Mouse (Mus musculus) brain, embryonic 18.5 days (tissue): ENCODE data around the gene Acer2.
"Not testable (repeated sequence)": the region's sequence is repeated elsewhere in the genome, so short reads cannot be mapped to it uniquely, and the experiment has no call there.

Experiments
- DNase-seq: peaks from one replicate; pipeline ENCODE4 v3.0.0-alpha.2; 2012; ENCODE audit warnings: low read depth, low spot score

The Acer2 gene

DNA sequence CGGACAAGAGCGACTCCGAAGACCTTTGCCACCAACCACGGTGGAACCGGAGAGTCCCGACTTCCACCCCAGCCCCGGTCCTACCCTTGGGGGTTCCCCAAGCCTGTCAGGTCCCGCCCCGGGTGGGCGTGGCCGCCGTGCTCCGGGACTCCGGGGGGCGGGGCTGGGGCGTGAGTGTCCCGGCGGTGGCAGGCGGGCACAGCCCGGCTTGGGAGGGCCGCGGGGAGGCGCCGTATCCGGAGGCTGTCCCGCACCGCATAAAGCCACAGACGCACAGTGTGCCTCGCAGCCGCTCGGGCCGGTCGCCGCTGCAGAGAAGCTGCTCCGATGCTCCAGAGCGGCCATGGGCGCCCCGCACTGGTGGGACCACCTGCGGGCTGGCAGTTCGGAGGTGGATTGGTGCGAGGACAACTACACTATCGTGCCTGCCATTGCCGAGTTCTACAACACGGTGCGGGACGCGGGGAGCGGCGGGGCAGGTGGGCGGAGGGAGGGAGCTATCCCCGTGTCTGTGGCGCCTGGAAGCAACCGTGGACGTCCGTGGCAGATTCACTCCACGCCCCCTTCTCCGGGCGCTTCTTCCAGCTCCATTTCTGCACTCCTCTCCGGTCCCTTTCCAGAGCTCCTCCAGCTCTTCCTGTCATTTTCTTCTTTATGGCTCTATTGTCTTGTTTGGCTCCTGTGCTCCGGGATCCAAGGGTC, at the start of gene Acer2:
TSS of gene Acer2 (plus strand) at position 251 of the 702 bp plus-strand sequence.
- no peak for DNase-seq

DNA sequence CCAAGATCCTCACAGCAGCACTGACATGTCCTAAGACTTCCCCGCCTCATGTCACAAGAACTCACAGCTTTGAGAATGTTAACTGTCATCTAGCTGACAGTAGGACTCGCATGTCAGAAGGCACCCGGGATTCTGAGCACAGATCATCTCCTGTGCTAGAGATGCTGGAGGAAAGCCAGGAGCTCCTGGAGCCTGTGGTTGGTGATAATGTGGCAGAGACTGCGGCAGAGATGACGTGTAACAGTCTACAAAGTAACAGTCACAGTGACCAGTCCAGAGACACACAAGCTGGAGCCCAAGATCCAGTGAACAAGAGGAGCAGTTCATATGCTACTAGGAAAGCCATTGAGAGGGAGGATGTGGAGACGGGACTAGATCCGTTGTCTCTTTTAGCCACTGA, 49.1 kb upstream of the Acer2 start:
- DNase-seq, result no peak

DNA sequence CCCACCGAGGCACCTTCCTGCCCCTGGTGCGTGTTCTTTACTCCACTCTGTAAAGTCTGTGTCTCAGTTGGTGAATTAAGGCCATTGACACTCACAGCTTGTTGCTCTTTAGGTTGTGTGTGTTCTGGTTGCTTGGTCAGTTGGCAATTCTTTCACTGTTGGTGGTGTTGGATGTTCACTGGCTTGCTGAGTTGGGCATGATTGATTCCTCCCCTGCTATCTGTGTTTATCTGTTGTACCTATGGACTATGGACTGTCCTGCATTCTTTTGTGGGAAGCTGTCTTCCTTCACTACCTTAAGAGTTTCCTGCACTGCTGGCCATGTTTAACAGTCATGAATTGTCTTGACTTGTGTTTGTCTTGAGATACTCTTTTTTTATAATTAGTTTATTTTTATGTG, 42.3 kb upstream of the Acer2 start:
- DNase-seq, result no peak

DNA sequence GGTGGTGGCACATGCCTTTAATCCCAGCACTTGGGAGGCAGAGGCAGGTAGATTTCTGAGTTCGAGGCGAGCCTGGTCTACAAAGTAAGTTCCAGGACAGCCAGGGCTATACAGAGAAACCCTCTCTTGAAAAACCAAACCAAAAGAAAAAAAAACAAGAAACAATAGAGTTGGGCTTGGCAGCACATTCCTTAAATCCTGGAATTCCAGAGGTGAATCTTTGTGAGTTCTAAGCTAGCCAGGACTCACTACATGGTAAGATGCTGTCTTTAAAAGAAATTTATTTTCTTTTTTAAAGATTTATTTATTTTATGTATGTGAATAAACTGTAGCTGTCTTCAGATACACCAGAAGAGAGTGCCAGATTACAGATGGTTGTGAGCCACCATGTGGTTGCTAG, 33.1 kb upstream of the Acer2 start:
- DNase-seq, result not testable (repeated sequence)

DNA sequence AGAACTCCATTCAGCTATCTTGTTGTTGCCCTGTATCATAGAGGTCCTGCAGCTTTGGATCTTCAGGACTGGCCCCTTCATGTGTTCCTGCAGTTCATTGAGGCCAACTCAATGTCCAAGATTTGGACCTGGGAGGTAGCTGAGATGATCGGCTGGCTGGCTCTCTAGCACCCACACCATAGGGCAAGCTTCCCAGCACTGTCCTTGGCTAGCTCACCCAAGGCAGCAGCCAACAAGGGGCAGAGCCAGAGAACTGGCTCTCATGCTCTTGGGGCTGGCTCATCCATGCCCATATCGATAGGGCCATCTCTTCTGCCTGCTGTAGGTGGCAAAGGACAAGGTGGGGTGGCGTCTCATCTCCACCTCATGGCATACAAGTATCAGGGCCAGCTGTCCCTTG, 28.8 kb upstream of the Acer2 start:
- DNase-seq, result no peak

DNA sequence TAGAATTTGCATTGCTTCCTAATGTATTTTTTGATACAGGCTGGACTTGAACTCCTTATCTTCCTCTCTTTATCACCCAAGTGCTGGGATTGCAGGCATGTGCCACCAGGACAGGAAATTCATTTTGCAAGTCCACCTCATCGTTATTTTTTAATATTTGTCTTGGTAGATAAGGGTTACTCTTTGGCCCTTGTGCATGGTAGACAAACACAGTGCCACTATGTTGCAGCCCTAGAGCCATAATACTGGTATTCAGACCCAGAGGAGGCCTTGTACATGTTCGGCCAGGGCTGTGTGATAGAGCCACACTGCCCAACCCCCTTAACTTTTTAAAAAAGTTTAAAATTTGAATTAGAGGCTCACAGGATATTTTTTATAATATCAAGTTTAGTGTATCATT, 26.9 kb upstream of the Acer2 start:
- DNase-seq, result no peak

DNA sequence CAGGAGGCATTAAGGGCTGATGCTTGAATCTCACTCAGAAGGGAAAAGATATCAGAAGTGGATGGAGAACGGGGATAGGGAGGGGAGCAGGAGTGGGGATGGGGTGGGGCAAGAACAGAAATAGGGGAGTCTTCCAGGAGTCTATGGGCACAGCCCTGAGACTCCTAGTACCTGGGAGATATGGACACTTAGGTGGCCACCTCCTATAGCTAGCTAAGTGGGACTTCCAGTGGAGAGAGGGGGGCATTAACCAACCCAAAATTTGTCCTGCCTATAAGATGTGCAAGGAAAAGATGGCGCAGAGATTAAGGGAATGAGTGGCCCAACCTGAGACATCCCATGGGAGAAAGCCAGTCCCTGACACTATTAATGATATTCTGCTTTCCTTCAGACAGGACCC, 22.9 kb upstream of the Acer2 start:
- DNase-seq, result no peak

DNA sequence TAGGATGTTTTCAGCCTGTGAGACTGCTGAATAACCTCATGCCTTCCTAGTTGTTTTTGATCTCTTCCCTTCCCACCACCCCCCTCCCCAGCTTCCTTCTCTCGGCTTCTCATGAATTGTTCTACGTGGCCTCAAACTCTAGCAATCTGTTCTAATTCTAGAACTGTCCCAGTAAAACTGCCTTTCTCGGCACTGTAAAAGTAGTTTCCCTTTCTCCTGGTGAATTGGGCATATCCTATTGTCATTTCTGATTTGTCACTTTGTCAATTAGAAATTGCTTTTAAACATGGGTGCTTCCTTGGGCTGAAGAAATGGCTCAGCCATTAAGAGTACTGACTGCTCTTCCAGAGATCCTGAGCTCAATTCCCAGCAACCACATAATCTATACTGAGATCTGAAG, 22.2 kb upstream of the Acer2 start:
- DNase-seq, result no peak

DNA sequence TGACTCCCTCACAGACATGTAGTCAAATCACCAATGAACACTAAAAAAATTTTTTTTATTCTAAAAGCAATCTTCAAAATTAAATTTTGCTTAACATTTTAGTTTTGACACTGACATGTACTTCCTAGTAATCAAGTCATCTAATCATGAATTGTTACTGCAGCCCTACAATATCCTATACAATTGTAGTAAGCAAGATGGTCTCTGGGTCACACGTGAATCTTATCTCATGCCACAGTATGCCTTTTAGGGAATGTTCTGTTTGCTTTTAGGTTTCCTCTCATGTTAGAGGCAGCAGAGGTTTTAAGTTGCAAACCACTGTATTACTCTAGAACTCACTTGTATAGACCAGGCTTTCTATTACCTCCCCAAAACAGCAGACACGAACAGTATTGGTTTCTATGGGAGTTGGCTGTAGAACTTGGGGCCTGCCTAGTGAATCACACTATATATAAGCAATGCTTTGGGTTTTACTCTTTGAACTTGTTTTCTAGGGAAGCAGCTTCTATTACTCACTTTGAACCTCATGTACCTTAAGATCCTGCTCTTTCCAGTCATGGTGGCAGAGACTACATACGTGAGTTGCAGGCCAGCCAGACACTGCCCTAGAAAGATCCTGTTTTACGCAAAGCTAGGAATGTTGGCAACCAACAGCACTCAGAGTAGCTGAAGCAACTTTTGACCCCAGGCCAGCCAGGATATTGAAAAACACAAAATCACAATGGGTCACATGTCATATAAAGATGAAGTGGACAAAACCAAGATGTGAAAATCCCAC, 21.2 kb upstream of the Acer2 start:
- DNase-seq, result no peak

DNA sequence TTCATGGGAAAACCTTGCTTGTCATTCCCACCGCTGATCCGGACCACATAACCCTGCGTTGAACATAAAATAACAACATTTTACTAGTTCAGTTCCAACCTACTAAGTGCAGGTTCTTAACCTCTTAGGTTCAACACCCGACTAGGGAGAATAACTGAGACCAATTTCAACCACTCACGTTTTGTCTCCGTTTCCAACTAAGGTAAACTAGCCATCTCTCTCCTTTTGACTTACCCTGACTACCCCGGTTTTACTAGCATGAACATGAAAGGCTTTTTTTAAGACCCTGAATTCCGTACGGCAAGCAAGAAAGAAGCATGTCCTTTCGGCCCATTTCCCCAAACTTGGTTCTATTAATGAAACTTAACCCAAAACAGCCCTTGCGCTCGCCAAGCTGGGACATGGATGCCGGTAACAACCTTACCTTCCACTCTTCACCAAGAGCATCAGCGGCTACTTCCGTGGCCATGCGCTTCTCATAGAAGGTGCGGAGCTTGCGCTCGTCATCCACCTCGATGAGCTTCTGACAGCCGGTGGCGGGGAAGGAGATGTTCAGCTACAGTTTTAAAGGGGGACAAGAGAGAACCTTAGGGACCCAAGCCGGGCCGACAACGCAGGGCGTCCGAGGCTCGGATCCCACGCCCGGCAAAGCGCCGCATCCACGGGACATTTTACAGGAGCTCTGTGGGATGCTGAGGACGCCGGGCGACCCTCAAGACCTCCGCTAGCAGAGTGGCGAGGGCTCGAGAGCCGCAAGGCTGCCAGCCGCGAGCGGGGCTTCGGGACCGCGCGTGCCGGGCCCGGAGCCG, 17.7 kb upstream of the Acer2 start:
- DNase-seq, result no peak

DNA sequence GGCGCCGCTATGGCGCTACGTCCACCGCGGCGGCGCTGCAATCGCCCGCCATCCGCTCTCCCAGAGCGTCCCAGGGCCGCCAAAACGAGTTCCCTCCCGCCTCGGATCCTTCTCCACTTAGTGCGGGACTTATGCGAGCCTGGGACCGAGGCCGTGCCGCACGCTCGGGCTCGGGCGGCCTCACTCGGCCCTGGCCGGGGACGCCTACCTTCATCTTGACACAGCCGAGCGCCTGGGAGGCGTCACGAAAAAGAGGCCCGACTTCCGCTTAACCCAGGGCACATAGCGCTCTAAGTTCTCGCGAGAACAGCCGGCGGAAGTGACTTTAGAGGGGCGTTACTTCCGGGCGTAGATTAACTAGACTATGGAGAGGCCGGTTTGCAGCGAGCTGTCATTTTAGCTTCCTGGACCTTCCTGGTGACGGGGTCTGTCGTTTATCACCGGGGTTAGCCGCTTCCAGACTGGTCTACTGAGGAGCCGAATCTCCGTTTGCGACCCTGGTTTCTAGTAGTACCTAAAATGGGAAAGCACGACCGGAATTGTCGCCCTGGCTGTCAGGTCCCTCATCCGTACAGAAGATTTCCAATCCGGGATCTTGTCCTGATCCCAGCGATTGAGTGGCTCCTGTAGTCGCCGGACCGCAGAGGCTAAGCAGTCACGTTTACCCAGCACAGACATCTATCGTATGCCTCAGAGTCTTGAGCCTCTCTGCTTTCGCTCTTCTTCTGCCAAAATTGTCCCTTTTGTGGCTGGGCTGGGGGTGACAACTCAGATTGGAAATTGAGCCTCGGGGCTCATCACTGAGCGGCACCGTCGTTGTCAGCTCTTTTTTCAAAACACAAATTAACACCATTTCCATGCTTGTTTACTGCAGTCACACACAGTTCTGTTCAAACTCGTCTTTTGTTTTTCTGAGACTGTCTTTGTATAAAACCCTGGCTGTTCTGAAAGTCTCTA, 16.8 kb upstream of the Acer2 start, which contains the start of gene Rps6:
TSS of gene Rps6 (minus strand) at position 300 of the 957 bp plus-strand sequence.
- DNase-seq, result peak; percentile 95

DNA sequence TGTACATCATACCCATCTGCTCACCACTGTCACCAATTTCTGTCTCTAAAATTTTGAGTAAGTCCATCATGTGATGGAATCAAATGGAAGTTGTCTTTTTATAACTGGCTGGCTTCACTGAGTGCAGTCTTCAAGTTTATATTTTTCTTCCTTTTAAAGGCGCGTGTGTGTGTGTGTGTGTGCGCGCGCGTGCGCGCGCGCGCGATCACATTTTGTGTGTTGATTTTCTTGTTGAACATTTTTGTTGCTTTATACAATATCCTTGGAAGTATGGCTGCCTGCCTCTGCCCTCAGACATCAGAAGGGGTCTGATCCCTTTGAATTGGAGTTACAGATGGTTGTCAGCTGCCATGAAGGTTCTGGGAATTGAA, 16.1 kb upstream of the Acer2 start:
- no peak for DNase-seq

DNA sequence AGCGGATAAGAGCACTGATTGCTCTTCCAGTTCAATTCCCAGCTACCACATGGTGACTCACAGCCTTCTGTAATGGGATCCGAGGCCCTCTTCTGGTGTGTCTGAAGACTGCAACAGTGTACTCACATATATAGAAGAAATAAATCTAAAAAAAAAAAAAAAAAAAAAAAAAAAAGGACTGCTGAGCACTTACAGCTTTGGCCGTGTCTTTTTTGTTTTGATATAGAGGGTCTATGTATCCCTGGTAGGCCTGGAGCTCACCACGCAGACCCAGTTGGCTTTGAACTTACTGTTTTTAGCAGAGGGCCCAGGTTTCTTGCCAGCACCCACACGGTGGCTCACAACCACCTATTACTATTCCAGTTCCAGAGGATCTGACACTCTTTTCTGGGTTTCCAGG, 10.1 kb upstream of the Acer2 start:
- no peak for DNase-seq

DNA sequence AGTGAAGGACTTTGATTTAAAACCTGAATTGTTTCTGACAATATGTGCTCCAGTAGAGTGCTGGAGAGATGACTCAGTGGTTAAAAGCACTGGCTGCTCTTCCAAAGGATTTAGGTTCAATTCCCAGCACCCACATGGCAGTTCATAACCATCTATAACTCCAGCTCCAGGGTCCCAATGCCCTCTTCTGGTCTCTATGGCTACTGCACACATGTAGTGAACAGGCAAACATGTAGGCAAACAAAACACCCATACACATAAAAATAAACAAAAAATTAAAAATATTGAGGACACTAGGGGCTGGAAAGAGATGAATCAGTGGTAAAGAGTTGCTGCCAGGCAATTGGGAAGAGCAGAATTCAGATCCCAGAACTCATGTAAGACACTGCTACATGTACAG, 2.2 kb upstream of the Acer2 start:
- no peak for DNase-seq

DNA sequence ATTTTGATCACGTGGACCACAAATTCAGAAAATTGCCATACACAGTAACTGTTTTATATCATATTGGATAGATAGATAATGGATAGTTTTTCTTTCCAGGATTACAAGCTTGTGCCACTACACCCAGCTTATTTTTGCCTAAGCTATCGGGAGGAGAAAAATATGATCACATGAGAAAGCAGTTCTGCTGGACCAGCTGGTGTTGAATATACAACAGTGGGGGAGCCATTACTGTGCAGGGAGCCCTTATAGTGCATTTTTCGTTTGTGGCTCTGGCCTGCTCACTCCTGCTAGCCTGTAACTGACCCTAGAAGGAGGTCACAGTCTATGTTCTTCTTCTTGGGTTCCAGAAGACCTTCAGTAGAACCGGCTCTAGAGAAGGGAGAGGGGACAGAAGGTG, 1.1 kb upstream of the Acer2 start:
- no peak for DNase-seq

DNA sequence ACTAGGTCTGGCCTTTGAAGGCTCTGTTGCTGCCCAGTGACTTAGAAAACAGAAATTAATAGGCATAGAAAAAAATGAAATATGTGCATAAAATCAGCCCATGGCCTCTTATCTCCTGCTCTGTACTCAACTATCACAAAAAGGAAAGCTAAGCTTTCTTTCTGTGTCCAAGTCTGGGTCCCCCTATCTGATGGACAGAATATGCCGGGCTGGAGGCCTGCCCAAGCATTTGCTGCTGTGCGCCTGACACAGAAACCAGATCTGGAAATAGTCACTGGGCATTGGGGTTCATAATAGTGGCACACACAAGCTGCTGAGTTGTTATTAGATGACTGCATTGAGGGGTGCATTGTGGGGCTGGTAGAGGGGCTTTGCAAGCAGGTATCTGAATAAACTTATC, 5.3 kb downstream of the Acer2 start:
- no peak for DNase-seq

DNA sequence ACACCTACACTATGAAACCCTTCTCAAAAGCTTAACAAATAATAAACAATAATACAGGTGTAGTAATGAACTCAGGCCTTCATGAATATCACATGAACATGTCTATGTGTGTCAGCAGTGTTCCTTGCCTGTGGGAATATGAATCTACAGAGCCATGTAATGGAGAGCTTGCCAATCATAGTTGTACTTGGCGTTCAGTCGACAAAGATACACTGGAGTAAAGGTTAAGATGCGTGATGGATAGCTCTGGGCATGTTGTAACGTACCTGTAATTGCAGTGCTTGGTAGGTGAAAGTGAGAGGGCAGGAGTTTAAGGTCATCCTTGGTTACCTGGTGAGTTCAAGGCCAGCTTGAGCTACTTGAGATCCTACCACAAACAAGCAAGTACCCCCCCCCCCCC, 7.0 kb downstream of the Acer2 start:
- no peak for DNase-seq

DNA sequence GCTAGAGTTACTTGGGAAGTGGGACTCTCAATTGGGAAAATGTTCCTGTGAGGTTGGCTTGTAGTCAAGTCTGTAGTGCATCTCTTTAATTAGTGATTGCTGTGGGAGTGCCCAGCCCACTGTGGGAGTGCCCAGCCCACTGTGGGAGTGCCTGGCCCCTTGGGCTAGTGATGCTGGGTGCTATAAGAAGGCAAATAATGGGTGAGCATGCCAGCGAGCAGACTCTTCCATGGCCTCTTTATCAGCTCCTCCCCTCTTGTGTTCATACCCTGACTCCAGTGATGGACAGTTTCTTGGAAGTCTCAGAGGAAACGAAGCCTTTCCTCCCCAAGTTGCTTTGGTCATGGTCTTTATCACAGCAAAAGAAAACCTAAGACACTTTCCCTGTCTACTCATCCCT, 8.2 kb downstream of the Acer2 start:
- DNase-seq, result no peak

DNA sequence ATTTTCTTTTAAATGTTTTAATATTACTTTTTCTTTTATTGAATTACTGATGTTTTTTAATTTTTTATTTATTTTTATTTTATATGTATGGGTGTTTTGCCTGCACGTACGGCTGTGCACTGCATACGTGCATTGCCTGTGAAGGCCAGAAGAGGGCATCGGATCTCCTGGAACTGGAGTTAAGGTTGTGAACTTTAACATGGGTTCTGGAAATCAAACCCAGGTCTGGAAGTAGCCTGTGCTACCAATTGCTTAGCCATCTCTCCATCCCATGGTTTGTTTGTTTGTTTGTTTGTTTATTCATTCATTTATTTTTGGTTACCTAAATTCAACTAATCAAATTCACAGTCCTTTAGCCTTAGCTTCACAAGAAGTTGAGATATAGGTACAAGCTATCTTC, 10.7 kb downstream of the Acer2 start:
- no peak for DNase-seq

DNA sequence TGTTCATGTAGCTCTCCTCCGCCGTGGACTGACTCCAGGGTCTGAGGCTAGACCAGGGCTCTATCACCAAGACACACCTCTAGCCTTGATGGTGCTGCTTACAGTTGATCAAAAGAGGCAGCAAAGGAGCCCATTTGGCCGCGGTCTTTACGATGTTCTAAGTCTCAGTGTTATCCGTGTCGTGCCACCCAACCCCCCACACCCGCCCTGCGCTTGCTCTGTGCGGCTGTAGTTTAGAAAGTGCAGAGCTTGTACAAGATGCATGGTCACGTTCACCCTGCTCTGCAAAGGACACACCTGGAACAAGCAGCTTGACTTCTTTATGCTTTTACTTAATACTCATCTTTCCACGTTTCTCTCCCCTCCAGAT, 11.6 kb downstream of the Acer2 start:
- DNase-seq, result no peak

DNA sequence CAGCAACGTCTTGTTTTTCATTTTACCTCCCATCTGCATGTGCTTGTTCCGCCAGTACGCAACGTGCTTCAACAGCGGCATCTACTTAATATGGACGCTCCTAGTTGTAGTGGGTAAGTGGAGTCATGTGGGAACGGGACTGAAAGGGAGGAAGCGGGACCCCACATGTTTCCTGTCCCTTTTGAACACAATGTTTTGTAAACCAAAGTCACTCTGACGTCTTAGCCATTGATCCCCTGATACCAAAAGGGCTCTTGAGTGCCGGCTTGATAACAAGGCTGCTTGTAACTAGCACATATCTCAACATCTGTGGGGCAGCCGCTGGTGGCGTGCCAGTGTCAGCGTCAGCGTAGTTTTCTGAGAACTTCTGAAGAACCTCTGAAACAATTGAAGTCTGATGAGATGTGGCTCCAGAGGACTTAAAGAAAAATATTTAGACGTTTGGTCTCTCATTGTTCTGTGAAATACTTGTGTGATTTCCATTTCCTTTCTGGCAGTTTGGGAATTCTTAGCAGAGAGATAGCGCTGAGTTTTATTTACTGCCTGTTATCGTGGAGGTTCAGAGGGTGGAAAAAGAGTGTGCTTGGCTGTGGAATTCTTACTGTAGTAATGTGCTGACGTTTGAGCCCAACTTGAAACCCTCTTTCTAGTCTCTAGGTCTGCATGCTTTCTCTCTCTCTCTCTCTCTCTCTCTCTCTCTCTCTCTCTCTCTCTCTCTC, 12.1 kb downstream of the Acer2 start:
- DNase-seq, result no peak
